Mouse (Mus musculus) stomach, postnatal 0 days (tissue): ENCODE data around the gene Corin.

ENCODE experiments used
- CTCF ChIP-seq: IDR thresholded peaks from 2 replicates; pipeline ENCODE4 v1.5.1; 2016; ENCODE audit warnings: antibody characterized with exemption, low read depth, mild to moderate bottlenecking, moderate library complexity
- EP300 ChIP-seq: optimal IDR thresholded peaks from 2 replicates; pipeline ENCODE3; 2016; ENCODE audit warnings: antibody characterized with exemption

DNA sequence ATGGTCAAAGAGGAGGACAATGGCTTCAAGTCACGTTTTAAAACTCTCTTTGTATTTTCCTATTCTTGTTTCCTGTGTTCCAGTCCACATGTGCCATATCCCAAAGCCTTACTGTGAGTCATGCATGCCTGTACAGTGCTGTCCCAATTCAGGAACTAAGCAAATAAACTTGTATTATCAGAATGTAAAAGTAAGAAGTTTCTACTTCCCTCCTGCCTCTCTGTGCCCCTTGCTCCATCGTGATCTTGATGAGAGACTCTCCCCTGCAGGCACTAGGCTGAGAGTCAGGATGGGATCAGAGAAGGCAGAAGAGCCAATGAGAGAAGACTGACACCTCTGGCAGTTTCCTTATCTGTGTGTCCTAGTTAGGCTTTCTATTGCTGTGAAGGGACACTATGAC lies 13.0 kb downstream of the Corin start:
- no peak for TF ChIP-seq CTCF
- no peak for TF ChIP-seq EP300
